Mouse (Mus musculus): ENCODE results near the gene Cfap54.

DNA sequence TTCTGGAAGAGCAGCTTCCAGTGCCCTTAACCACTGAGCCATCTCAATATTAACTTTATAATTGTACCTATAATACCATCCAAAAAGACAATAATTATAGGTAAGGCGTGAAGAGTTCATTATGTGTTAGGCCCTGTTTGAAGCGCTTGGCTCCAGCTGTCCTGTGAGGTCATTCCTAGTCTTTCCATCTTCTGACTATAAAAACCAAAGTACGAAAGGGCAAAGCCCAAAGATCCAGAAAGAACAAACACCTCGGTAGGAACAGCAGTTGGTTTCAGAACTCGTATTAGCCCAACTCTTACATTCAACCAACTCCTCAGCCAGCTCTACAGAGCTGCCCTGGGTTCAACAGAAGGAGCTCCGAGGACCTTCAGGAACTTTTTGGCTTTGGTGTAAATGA lies 30.6 kb upstream of the Cfap54 start:
- TF ChIP-seq CTCF (IDR thresholded peaks at IDR 0.05; ENCODE audit: borderline replicate concordance, extremely low read depth, insufficient read depth, insufficient read length) (no peak), POLR2A (IDR thresholded peaks at IDR 0.05; ENCODE audit: borderline replicate concordance, extremely low read depth, insufficient read depth, insufficient read length, poor library complexity, severe bottlenecking) (no peak)

Measured in brain, embryonic 14.5 days (tissue).